Mouse (Mus musculus): ENCODE measurements around the gene Galnt14. TPM values are rescaled to one million over a fixed set of nuclear protein-coding genes. Genes with fewer than 3 reads are reported as not detected.

The Galnt14 gene
- polyA plus RNA-seq, 1 experiment from 2014 or later, result 0.10 TPM

DNA sequence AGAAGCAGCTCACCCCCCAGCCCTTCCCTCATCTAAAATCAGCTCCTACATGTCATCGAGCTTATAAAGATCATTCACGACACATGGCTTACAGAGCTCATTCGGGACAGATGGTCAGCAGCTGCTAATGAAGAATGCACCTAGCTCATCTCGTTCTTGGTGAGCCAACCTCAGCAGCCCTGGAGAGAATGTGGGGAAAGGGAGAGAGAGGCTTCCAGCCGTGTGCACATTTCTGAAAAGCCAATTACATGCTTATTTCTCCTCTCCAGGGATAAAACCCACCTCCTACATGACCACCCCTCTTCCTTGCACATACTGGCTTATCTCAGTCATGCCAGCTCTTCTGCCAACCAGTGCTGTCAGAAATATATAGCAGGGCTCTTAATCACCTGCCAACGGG lies 110.3 kb downstream of the Galnt14 start:
- Histone ChIP-seq H3K4me3 (ENCODE audit: low read length) (no peak overlapping the region), H3K9ac (ENCODE audit: low read length) (no peak overlapping the region), H3K4me1 (replicated peaks; ENCODE audit: control insufficient read depth, insufficient read depth, low read length) (no peaks in the 10 kb centered on the region), H3K9me3 (ENCODE audit: control insufficient read depth, low read length) (no peaks in the 10 kb centered on the region), H3K4me2 (ENCODE audit: low read depth, low read length) (no peak overlapping the region), H3K27ac (ENCODE audit: low read length) (no peak overlapping the region), H3K36me3 (ENCODE audit: control insufficient read depth, insufficient read depth, low read length) (no peaks in the 10 kb centered on the region), H3K27me3 (ENCODE audit: control insufficient read depth, insufficient read depth, low read depth, low read length) (no peaks in the 10 kb centered on the region)
- WGBS, result 66% methylated on average over 6 of the region's 6 CpGs
- no peak for ATAC-seq (ENCODE audit: low read depth)

DNA sequence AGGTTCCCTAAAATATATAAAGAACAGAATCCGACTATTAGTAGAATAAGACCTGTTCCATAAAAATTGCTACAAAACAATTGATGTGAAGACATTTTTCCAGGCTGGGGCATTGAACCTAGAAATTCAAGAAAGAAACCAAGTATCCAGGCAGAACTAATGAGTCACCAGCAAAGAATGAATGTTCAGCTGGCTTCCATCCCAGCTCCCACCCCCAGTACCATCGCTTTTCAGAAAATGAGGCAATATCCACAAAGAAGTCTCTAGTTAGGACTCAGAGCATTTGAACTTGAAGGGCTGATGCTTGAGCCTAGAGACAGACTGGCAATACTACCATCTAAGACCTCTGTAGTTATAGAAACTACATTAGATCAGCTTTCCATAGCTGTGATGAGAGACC lies 118.2 kb downstream of the Galnt14 start:
- Histone ChIP-seq H3K36me3 (ENCODE audit: control insufficient read depth, insufficient read depth, low read length) (no peaks in the 10 kb centered on the region), H3K9me3 (ENCODE audit: control insufficient read depth, low read length) (no peaks in the 10 kb centered on the region), H3K4me3 (ENCODE audit: low read length) (no peak overlapping the region), H3K27me3 (ENCODE audit: control insufficient read depth, insufficient read depth, low read depth, low read length) (no peaks in the 10 kb centered on the region), H3K27ac (ENCODE audit: low read length) (no peak overlapping the region), H3K9ac (ENCODE audit: low read length) (no peak overlapping the region), H3K4me2 (ENCODE audit: low read depth, low read length) (no peak overlapping the region), H3K4me1 (replicated peaks; ENCODE audit: control insufficient read depth, insufficient read depth, low read length) (no peaks in the 10 kb centered on the region)
- 69% methylated on average over 2 of the region's 2 CpGs for WGBS
- no peak for ATAC-seq (ENCODE audit: low read depth)

DNA sequence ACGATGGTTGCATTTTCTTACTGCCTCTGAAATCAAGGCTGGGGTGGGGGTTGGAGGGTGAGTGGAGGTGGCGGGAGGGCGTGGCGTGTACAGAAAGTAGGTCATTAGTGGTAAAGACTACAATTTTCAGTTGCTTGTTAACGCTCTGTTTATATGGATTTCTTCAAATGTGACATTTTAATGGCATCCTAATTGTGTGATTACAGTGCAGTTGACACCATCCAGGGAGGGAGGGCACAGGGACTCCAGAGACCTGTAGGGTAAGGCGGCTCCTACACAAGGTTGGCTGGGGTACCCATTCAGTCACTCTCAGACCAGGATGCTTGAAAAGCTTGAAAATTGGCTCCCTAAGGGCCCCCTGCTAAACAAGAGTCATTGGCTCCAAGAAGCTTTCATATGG lies 122.7 kb downstream of the Galnt14 start:
- ATAC-seq (ENCODE audit: low read depth), result no peak
- no peak overlapping the region for H3K4me3 ChIP-seq (ENCODE audit: low read length)
- H3K36me3 ChIP-seq (ENCODE audit: control insufficient read depth, insufficient read depth, low read length), result no peaks in the 10 kb centered on the region
- no peaks in the 10 kb centered on the region for H3K27me3 ChIP-seq (ENCODE audit: control insufficient read depth, insufficient read depth, low read depth, low read length)
- H3K27ac ChIP-seq (ENCODE audit: low read length), result no peak overlapping the region
- H3K4me1 ChIP-seq (replicated peaks; ENCODE audit: control insufficient read depth, insufficient read depth, low read length), result no peaks in the 10 kb centered on the region
- 65% methylated on average over 6 of the region's 6 CpGs for WGBS
- no peak overlapping the region for H3K9ac ChIP-seq (ENCODE audit: low read length)
- H3K4me2 ChIP-seq (ENCODE audit: low read depth, low read length), result no peak overlapping the region
- no peaks in the 10 kb centered on the region for H3K9me3 ChIP-seq (ENCODE audit: control insufficient read depth, low read length)

DNA sequence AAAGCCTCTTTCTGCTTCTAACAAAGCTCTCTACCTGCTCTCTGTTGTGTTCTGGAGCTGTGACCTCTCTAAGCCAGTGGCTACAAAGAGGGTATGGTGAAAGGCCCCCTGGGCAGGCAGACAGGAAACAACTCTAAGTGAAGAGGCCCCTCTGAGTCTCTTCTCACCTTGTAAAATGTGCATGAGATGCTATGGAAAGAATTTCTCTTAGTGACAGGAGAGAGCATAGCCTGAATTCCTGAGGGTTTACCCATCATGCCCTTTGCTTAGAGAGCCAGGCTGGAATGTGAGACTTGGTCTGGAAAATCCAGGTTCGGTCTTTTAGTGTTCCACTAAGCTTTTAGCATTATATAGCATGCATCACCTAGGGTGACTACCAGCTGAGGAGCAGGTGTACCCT lies 136.1 kb downstream of the Galnt14 start:
- Histone ChIP-seq H3K4me1 (replicated peaks; ENCODE audit: control insufficient read depth, insufficient read depth, low read length) (no peaks in the 10 kb centered on the region), H3K9ac (ENCODE audit: low read length) (no peak overlapping the region), H3K4me3 (ENCODE audit: low read length) (no peak overlapping the region), H3K36me3 (ENCODE audit: control insufficient read depth, insufficient read depth, low read length) (no peaks in the 10 kb centered on the region), H3K4me2 (ENCODE audit: low read depth, low read length) (no peak overlapping the region), H3K9me3 (ENCODE audit: control insufficient read depth, low read length) (no peaks in the 10 kb centered on the region), H3K27me3 (ENCODE audit: control insufficient read depth, insufficient read depth, low read depth, low read length) (no peaks in the 10 kb centered on the region), H3K27ac (ENCODE audit: low read length) (no peak overlapping the region)
- ATAC-seq (ENCODE audit: low read depth), result no peak
- 36% methylated on average over 1 of the region's 1 CpGs for WGBS

DNA sequence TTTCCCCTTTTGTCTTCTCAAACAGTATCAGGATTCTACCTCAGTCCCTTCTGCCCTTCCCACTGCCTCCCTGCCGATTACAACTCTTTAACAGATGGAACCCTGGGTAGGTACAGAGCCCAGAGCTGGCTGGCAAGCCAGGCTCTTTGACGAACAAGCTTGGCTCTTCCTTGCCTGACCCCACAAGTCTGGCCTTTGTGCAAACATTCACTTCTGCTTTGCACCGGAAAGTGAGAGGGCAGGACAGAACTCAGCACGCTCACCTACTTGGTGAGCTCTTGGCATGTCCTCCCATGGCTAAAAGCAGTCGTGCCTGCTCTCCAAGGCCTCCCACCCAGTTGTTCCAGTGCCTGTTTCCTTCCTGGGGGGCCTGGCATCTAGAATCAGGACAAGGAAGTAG lies 137.4 kb downstream of the Galnt14 start:
- Histone ChIP-seq H3K27ac (ENCODE audit: low read length) (no peak overlapping the region), H3K9ac (ENCODE audit: low read length) (no peak overlapping the region), H3K36me3 (ENCODE audit: control insufficient read depth, insufficient read depth, low read length) (no peaks in the 10 kb centered on the region), H3K4me3 (ENCODE audit: low read length) (no peak overlapping the region), H3K4me1 (replicated peaks; ENCODE audit: control insufficient read depth, insufficient read depth, low read length) (no peaks in the 10 kb centered on the region), H3K27me3 (ENCODE audit: control insufficient read depth, insufficient read depth, low read depth, low read length) (no peaks in the 10 kb centered on the region), H3K9me3 (ENCODE audit: control insufficient read depth, low read length) (no peaks in the 10 kb centered on the region), H3K4me2 (ENCODE audit: low read depth, low read length) (no peak overlapping the region)
- ATAC-seq (ENCODE audit: low read depth), result no peak
- WGBS, result 38% methylated on average over 5 of the region's 5 CpGs

DNA sequence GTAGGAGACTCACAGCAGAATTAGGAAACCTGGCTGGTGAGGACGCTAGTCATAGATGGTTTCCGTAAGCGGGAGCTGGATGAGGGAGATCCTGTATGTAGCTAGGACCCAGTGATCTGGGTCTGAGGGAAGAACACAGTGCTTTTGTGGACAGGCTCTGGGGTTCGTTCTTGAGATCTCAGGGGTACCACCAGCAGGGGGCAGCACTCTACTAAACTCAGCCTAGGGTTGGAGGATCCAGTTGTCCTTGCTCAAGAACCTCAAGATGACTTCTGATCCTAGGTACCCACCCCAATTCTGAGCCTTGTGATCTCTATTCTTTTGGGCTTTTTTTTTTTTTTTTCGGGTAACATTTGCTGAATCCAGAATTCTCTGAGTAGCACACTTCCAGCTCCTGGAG lies 137.8 kb downstream of the Galnt14 start:
- Histone ChIP-seq H3K9ac (ENCODE audit: low read length) (no peak overlapping the region), H3K4me3 (ENCODE audit: low read length) (no peak overlapping the region), H3K4me1 (replicated peaks; ENCODE audit: control insufficient read depth, insufficient read depth, low read length) (no peaks in the 10 kb centered on the region), H3K36me3 (ENCODE audit: control insufficient read depth, insufficient read depth, low read length) (no peaks in the 10 kb centered on the region), H3K9me3 (ENCODE audit: control insufficient read depth, low read length) (no peaks in the 10 kb centered on the region), H3K27me3 (ENCODE audit: control insufficient read depth, insufficient read depth, low read depth, low read length) (no peaks in the 10 kb centered on the region), H3K4me2 (ENCODE audit: low read depth, low read length) (no peak overlapping the region), H3K27ac (ENCODE audit: low read length) (no peak overlapping the region)
- WGBS, result 73% methylated on average over 5 of the region's 5 CpGs
- ATAC-seq (ENCODE audit: low read depth), result no peak

DNA sequence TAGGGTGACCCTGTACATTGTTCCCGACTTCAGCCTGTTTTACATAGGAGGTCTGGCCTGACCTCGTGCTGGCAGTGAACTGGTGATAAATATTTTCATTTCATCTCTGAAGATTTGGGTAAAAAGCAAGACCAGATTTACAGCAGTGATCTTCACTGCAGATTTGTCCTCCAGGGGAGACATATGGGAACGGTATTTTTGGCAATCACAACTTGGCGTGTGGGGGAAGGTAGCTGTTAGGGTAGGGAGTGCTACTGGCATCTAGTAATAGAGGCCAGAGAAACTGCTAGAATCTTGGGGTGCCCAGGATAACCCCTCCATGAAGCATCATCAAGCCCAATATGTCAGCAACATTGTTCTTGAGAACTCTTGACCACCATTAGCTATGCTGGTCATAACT lies 138.3 kb downstream of the Galnt14 start:
- Histone ChIP-seq H3K4me2 (ENCODE audit: low read depth, low read length) (no peak overlapping the region), H3K27ac (ENCODE audit: low read length) (no peak overlapping the region), H3K36me3 (ENCODE audit: control insufficient read depth, insufficient read depth, low read length) (no peaks in the 10 kb centered on the region), H3K9ac (ENCODE audit: low read length) (no peak overlapping the region), H3K27me3 (ENCODE audit: control insufficient read depth, insufficient read depth, low read depth, low read length) (no peaks in the 10 kb centered on the region), H3K4me3 (ENCODE audit: low read length) (no peak overlapping the region), H3K9me3 (ENCODE audit: control insufficient read depth, low read length) (no peaks in the 10 kb centered on the region), H3K4me1 (replicated peaks; ENCODE audit: control insufficient read depth, insufficient read depth, low read length) (no peaks in the 10 kb centered on the region)
- 52% methylated on average over 4 of the region's 4 CpGs for WGBS
- no peak for ATAC-seq (ENCODE audit: low read depth)

DNA sequence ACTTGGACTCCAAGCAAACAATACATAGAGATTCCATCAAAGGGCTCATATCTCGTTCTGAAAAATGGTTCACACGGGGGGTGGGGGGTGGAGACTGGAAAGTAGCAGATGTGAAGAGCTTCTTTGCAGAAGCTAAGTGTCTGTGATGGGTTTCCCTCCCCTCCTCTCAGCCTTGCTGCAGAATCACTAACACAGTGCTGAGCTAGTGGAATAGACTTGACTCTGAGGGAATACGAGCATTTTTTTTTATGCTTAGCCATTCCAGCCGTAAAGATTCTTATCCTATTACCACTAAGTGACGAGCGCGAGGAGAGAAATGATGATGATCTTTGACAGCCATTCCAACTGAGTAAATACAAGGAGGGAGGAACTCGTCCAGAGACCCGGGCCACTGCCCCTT lies 142.0 kb downstream of the Galnt14 start:
- ATAC-seq (ENCODE audit: low read depth), result no peak
- H3K27me3 ChIP-seq (ENCODE audit: control insufficient read depth, insufficient read depth, low read depth, low read length), result no peaks in the 10 kb centered on the region
- 32% methylated on average over 9 of the region's 9 CpGs for WGBS
- H3K4me3 ChIP-seq (ENCODE audit: low read length), result no peak overlapping the region
- no peak overlapping the region for H3K27ac ChIP-seq (ENCODE audit: low read length)
- no peaks in the 10 kb centered on the region for H3K9me3 ChIP-seq (ENCODE audit: control insufficient read depth, low read length)
- H3K36me3 ChIP-seq (ENCODE audit: control insufficient read depth, insufficient read depth, low read length), result no peaks in the 10 kb centered on the region
- H3K4me2 ChIP-seq (ENCODE audit: low read depth, low read length), result no peak overlapping the region
- H3K9ac ChIP-seq (ENCODE audit: low read length), result no peak overlapping the region
- H3K4me1 ChIP-seq (replicated peaks; ENCODE audit: control insufficient read depth, insufficient read depth, low read length), result no peaks in the 10 kb centered on the region

DNA sequence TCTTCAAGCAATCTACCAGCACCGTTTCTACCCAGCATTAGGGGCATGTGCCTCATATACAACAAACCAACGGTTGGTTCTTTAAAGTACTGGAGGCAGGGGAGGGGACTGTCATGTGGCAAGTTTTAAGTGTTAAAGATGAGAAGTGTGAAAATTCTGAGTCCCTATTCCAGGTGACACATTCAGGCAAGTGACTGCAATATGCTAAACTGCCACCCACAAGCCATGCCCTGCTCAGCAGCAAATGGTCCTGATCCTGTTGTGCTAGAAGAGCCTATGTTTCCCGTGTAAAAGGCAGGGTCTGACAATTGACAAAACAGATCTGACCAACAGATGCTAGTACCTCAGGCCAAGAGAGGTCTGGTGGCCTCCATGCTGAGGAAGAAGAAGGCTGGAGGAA lies 149.1 kb downstream of the Galnt14 start:
- no peak overlapping the region for H3K27ac ChIP-seq (ENCODE audit: low read length)
- no peak overlapping the region for H3K9ac ChIP-seq (ENCODE audit: low read length)
- no peaks in the 10 kb centered on the region for H3K4me1 ChIP-seq (replicated peaks; ENCODE audit: control insufficient read depth, insufficient read depth, low read length)
- no peak overlapping the region for H3K4me2 ChIP-seq (ENCODE audit: low read depth, low read length)
- no peaks in the 10 kb centered on the region for H3K9me3 ChIP-seq (ENCODE audit: control insufficient read depth, low read length)
- WGBS, result 40% methylated on average over 3 of the region's 3 CpGs
- H3K27me3 ChIP-seq (ENCODE audit: control insufficient read depth, insufficient read depth, low read depth, low read length), result no peaks in the 10 kb centered on the region
- ATAC-seq (ENCODE audit: low read depth), result no peak
- H3K4me3 ChIP-seq (ENCODE audit: low read length), result no peak overlapping the region
- no peaks in the 10 kb centered on the region for H3K36me3 ChIP-seq (ENCODE audit: control insufficient read depth, insufficient read depth, low read length)

DNA sequence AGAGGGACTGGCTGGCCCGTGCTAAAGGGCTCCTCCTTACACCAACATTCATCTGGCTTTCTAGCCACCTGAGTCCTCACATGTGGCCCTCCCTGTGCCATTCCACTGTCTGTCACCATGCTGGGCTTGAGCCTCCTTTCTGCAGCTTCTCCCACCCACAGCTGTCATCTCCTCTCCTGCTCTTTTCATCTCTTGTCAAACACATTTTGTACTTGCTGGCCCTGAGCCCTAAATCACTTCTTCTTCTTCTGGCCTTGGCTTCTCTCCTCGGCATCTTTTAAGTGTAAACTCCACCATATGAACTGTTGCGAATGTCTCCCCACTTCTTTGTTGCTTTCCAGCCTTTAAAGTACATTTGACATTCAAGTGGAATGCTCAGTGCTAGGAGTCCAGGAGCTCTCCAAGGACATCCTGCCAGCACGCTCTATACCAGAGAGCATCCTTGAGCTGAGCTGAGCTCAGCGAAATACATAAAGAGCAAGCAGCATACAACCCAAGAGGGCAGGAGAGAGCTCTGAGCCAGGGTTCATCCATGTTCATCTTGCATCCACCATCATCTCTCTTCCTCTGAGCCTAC lies 150.0 kb downstream of the Galnt14 start:
- 54% methylated on average over 5 of the region's 5 CpGs for WGBS
- Histone ChIP-seq H3K9me3 (ENCODE audit: control insufficient read depth, low read length) (no peaks in the 10 kb centered on the region), H3K27ac (ENCODE audit: low read length) (no peak overlapping the region), H3K36me3 (ENCODE audit: control insufficient read depth, insufficient read depth, low read length) (no peaks in the 10 kb centered on the region), H3K4me3 (ENCODE audit: low read length) (no peak overlapping the region), H3K9ac (ENCODE audit: low read length) (no peak overlapping the region), H3K27me3 (ENCODE audit: control insufficient read depth, insufficient read depth, low read depth, low read length) (no peaks in the 10 kb centered on the region), H3K4me2 (ENCODE audit: low read depth, low read length) (no peak overlapping the region), H3K4me1 (replicated peaks; ENCODE audit: control insufficient read depth, insufficient read depth, low read length) (no peaks in the 10 kb centered on the region)
- ATAC-seq (ENCODE audit: low read depth), result no peak
